Mouse (Mus musculus): ENCODE results near the gene Csrnp3.

DNA sequence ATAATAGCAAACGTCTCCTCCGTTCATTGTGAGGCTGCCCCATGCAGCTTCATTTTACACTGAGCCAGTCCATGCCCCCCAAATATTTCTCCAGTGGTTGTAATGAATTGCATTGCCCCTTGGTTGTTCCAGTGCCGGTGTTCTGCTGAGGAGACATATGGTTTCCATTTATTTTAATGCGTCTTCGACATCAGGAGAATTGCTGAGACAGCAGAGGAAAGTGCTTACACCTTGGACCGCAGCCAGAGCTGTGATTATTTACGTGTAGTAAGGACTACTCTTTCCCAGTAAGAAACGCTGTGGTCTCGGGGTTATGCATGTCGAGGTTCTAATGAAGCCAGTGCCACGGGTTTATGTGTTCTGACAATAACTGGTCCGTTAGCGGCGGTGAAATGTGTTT, 147.8 kb downstream of the Csrnp3 start:
- no peak for TF ChIP-seq CTCF (IDR thresholded peaks at IDR 0.05; ENCODE audit: borderline replicate concordance, control insufficient read depth, extremely low read depth, insufficient read depth, low read length, poor library complexity)
- TF ChIP-seq POLR2A (IDR thresholded peaks at IDR 0.05; ENCODE audit: control insufficient read depth, extremely low read depth, insufficient read depth, low read length, poor library complexity): no peak
